Mouse (Mus musculus) heart, embryonic 15.5 days (tissue): ENCODE results near the gene Cyth4. TPM values are rescaled to one million over a fixed set of nuclear protein-coding genes. Genes with fewer than 3 reads are reported as not detected.

Experiments used
- ATAC-seq: fragments of 200-750 bp; cut with Nextera tagmentation; replicated peaks from 2 replicates; pipeline ENCODE4 v1.8.0; 2017; ENCODE audit warnings: low read depth, moderate TSS enrichment; ENCODE audit not compliant: insufficient number of reproducible peaks, insufficient read depth, low FRiP score
- H3K27ac ChIP-seq: fragments of 300-500 bp; sonication (generic); 2 replicates; pipeline ENCODE4 v1.5.1; 2015; ENCODE audit warnings: mild to moderate bottlenecking, inconsistent platforms
- H3K27me3 ChIP-seq: fragments of 300-500 bp; sonication (generic); 2 replicates; pipeline ENCODE4 v1.6.1; 2015; ENCODE audit warnings: inconsistent platforms
- H3K36me3 ChIP-seq: fragments of 300-500 bp; sonication (generic); 2 replicates; pipeline ENCODE4 v1.6.1; 2015; ENCODE audit warnings: mild to moderate bottlenecking, inconsistent platforms
- H3K4me1 ChIP-seq: fragments of 300-500 bp; sonication (generic); replicated peaks from 2 replicates; pipeline ENCODE4 v1.6.1; 2015; ENCODE audit warnings: inconsistent platforms
- H3K4me2 ChIP-seq: fragments of 300-500 bp; sonication (generic); 2 replicates; pipeline ENCODE4 v1.6.1; 2015; ENCODE audit warnings: inconsistent platforms, mild to moderate bottlenecking, moderate library complexity
- H3K4me3 ChIP-seq: fragments of 300-500 bp; sonication (generic); 2 replicates; pipeline ENCODE4 v1.5.1; 2015; ENCODE audit warnings: mild to moderate bottlenecking, inconsistent platforms
- H3K9ac ChIP-seq: fragments of 300-500 bp; sonication (generic); 2 replicates; pipeline ENCODE4 v1.6.1; 2015; ENCODE audit warnings: mild to moderate bottlenecking, inconsistent platforms
- H3K9me3 ChIP-seq: fragments of 300-500 bp; sonication (generic); replicated peaks from 2 replicates; pipeline ENCODE4 v1.6.1; 2016; ENCODE audit warnings: inconsistent platforms
- WGBS: fragments of 180-500 bp; shearing (Covaris S2); methylation state at CpG from one replicate; pipeline ENCODE4 v1.1.7; 2015; ENCODE audit warnings: mixed read lengths; 5-methylcytosine and 5-hydroxymethylcytosine counted together
- polyA plus RNA-seq: library from polyadenylated mRNA; unstranded; fragments of >200 nt; fragmentation: Nextera tagmentation; extraction: Ambion mirVana; gene quantifications from 2 replicates; pipeline ENCODE4 v1.2.1, GENCODE M21; 2015

The Cyth4 gene
- polyA plus RNA-seq, 1 experiment from 2014 or later, result 5.5 TPM

DNA sequence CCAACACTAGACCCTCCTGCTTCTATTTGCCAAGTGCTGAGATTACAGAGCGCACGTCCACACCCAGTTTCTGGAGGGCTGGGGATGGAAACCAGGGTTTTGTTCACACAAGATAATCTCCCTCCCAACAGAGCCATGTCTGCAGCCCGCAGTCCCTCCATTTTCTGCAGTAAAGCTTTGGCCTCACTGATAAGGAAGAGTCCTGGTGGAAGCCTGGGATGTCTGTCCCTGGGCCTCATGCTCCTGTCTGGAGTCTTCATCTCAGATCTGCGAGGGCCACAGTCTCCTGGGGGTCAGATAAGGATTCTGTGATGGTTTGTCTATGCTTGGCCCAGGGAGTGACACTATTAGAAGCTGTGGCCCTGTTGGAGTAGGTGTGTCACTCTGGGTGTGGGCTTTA is 8.8 kb upstream of the Cyth4 start:
- no peak for ATAC-seq
- no peak overlapping the region for H3K4me3 ChIP-seq
- no peak overlapping the region for H3K27ac ChIP-seq
- WGBS, result 61% methylated on average over 4 of the region's 4 CpGs
- no peaks in the 10 kb centered on the region for H3K9me3 ChIP-seq
- no peak overlapping the region for H3K4me2 ChIP-seq
- H3K36me3 ChIP-seq, result no peaks in the 10 kb centered on the region
- H3K4me1 ChIP-seq, result no peaks in the 10 kb centered on the region
- H3K9ac ChIP-seq, result no peak overlapping the region
- H3K27me3 ChIP-seq, result no peaks in the 10 kb centered on the region

DNA sequence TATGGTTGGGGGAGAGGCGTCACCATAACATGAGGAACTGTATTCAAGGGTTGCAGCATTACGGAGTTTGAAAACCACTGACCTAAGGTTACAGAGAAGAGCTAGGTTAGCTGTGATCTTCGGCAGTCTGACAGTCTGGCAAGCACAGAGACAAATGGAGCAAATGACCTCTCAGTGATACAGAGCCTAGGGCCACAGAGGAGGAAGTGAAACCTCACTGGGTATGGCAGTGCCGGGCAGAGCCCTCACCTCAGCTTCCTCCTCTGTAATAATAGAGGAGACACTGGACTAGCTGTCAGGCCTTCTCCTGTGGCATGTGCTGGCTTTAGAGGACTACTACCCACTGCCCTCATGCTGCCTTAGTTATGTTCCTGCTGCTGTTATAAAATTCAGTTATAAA is 7.9 kb upstream of the Cyth4 start:
- no peak overlapping the region for H3K27ac ChIP-seq
- WGBS, result 78% methylated on average over 4 of the region's 4 CpGs
- H3K27me3 ChIP-seq, result no peaks in the 10 kb centered on the region
- no peaks in the 10 kb centered on the region for H3K9me3 ChIP-seq
- H3K36me3 ChIP-seq, result no peaks in the 10 kb centered on the region
- no peak overlapping the region for H3K9ac ChIP-seq
- no peak for ATAC-seq
- H3K4me2 ChIP-seq, result no peak overlapping the region
- no peak overlapping the region for H3K4me3 ChIP-seq
- no peaks in the 10 kb centered on the region for H3K4me1 ChIP-seq

- Histone ChIP-seq H3K36me3 (no peaks in the 10 kb centered on the region), H3K27ac (no peak overlapping the region), H3K4me2 (no peak overlapping the region), H3K27me3 (no peaks in the 10 kb centered on the region), H3K4me3 (no peak overlapping the region), H3K9me3 (no peaks in the 10 kb centered on the region), H3K9ac (no peak overlapping the region), H3K4me1 (no peaks in the 10 kb centered on the region)
- 59% methylated on average over 6 of the region's 6 CpGs for WGBS
- ATAC-seq, result no peak
Measured at GRCm38 (mm10) chr15:78589936-78590335, 6.9 kb upstream of the Cyth4 start.

DNA sequence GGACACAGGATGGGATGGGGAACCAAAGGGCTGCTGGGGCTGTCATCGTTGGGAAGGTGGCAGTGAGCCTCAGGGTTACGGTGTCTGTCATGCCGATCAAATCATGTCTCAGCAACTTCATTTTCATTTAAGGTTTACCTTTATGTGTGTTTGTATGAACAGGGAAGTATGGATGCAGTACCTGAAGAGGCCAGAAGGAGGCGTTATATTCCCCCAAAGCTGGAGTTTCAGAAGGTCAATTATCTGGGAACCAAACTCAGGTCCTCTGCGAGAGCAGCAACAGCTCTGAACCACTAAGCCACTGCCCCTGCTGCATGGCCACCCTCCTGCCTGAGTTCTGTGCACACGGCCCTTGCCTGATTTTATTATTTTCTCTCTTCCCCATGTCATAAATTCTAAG is 6.1 kb upstream of the Cyth4 start:
- no peak overlapping the region for H3K27ac ChIP-seq
- H3K9ac ChIP-seq, result no peak overlapping the region
- no peak overlapping the region for H3K4me3 ChIP-seq
- H3K36me3 ChIP-seq, result no peaks in the 10 kb centered on the region
- no peak overlapping the region for H3K4me2 ChIP-seq
- WGBS, result 77% methylated on average over 6 of the region's 6 CpGs
- no peaks in the 10 kb centered on the region for H3K27me3 ChIP-seq
- no peaks in the 10 kb centered on the region for H3K4me1 ChIP-seq
- H3K9me3 ChIP-seq, result no peaks in the 10 kb centered on the region
- no peak for ATAC-seq

- 53% methylated on average over 15 of the region's 15 CpGs for WGBS
- Histone ChIP-seq H3K4me1 (no peaks in the 10 kb centered on the region), H3K27me3 (no peaks in the 10 kb centered on the region), H3K9me3 (no peaks in the 10 kb centered on the region), H3K27ac (no peak overlapping the region), H3K4me2 (no peak overlapping the region), H3K36me3 (no peaks in the 10 kb centered on the region), H3K4me3 (no peak overlapping the region), H3K9ac (no peak overlapping the region)
- no peak for ATAC-seq
Measured at GRCm38 (mm10) chr15:78591680-78592451, 5.0 kb upstream of the Cyth4 start.

DNA sequence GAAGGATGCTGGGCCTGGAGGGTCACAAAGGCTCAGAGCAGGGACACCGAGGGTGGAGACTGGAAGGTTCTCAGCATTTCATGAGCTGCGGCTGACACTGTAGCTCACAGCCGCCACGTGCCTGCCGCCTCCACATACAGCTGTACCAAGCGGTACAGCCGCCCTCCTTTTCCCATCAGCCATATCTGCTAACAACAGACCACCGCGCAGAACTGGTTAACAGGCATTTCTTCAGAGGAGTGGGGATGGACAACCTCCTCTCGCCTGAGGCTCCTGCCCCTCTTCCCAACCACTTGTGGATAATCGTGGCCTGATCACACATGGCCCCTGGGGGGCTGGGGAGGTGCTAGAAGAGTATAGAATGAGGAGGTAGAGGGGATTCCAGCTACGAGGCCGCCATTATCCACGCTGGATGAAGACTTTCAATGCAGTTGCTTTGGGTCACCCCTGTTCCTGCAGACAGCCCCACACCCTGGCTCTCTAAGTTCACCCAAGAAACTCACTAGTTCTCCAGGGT is 4.3 kb upstream of the Cyth4 start:
- H3K4me1 ChIP-seq, result no peaks in the 10 kb centered on the region
- H3K4me2 ChIP-seq, result no peak overlapping the region
- WGBS, result 66% methylated on average over 14 of the region's 14 CpGs
- no peak overlapping the region for H3K9ac ChIP-seq
- ATAC-seq, result no peak
- no peaks in the 10 kb centered on the region for H3K9me3 ChIP-seq
- H3K27ac ChIP-seq, result no peak overlapping the region
- H3K4me3 ChIP-seq, result no peak overlapping the region
- H3K27me3 ChIP-seq, result no peaks in the 10 kb centered on the region
- H3K36me3 ChIP-seq, result no peaks in the 10 kb centered on the region

DNA sequence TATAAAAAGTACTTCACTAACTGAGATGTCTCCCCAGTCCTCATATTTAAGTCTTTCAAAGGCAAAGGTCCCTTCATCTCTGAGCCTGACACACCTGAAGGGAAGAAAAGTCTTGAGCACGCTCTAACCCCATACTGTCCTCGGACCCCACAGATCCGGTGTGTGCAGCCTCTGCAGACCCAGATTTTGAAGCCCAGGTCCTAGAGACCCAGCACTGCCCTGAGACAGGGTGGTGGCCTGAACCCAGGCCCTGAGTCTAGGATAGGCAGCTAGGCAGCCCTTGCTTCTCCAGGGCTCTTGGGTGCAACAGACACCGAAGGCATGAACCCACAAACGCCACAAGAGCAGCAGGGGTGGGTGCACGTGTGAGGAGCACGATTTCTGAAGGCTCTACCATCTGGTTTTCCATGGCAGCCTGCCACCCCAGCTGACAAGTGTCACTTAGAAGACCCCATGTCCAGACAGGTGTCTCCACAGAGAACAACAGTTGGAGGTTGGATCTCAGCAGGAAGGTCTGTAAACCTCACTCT is 2.9 kb upstream of the Cyth4 start:
- no peak for ATAC-seq
- Histone ChIP-seq H3K36me3 (no peaks in the 10 kb centered on the region), H3K9ac (no peak overlapping the region), H3K27me3 (no peaks in the 10 kb centered on the region), H3K4me1 (no peaks in the 10 kb centered on the region), H3K4me2 (no peak overlapping the region), H3K4me3 (no peak overlapping the region), H3K9me3 (no peaks in the 10 kb centered on the region), H3K27ac (no peak overlapping the region)
- 80% methylated on average over 7 of the region's 7 CpGs for WGBS

DNA sequence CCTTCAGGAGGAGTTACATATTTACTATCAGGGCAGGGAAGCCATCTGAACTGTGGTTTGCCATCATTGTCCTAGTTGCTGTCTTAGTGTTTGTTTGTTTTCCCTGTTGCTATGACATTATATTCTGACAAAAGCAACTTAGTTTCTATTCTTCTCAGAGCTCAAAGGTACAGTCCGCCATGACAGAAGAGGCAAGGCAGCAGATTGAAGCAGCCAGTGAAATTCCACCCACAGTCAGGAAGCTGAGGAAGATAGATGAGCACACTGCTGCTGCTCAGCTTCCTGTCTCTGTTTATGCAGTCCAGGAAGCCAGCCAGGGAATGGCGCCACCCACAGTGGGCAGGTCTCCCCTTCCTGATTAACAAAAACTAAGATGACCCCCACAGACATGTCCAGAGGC is 2.0 kb upstream of the Cyth4 start:
- no peak for ATAC-seq
- Histone ChIP-seq H3K27me3 (no peaks in the 10 kb centered on the region), H3K9me3 (no peaks in the 10 kb centered on the region), H3K4me2 (no peak overlapping the region), H3K4me3 (no peak overlapping the region), H3K4me1 (no peaks in the 10 kb centered on the region), H3K9ac (no peak overlapping the region), H3K36me3 (no peaks in the 10 kb centered on the region), H3K27ac (no peak overlapping the region)
- WGBS, result 84% methylated on average over 2 of the region's 2 CpGs

GRCm38 (mm10) chr15:78595468-78595867 is 1.4 kb upstream of the Cyth4 start:
- Histone ChIP-seq H3K27ac (no peak overlapping the region), H3K27me3 (no peaks in the 10 kb centered on the region), H3K36me3 (no peaks in the 10 kb centered on the region), H3K9me3 (no peaks in the 10 kb centered on the region), H3K4me2 (no peak overlapping the region), H3K9ac (no peak overlapping the region), H3K4me3 (no peak overlapping the region), H3K4me1 (no peaks in the 10 kb centered on the region)
- no peak for ATAC-seq
- WGBS, result 72% methylated on average over 5 of the region's 5 CpGs

GRCm38 (mm10) chr15:78596504-78596903 is 343 bp upstream of the Cyth4 start:
- H3K27ac ChIP-seq, result no peak overlapping the region
- H3K36me3 ChIP-seq, result no peaks in the 10 kb centered on the region
- H3K4me2 ChIP-seq, result no peak overlapping the region
- H3K9ac ChIP-seq, result no peak overlapping the region
- WGBS, result 71% methylated on average over 6 of the region's 6 CpGs
- no peak overlapping the region for H3K4me3 ChIP-seq
- no peaks in the 10 kb centered on the region for H3K4me1 ChIP-seq
- no peaks in the 10 kb centered on the region for H3K9me3 ChIP-seq
- H3K27me3 ChIP-seq, result no peaks in the 10 kb centered on the region
- no peak for ATAC-seq

GRCm38 (mm10) chr15:78597729-78598128 is 882 bp downstream of the Cyth4 start:
- Histone ChIP-seq H3K9ac (no peak overlapping the region), H3K4me3 (no peak overlapping the region; the same call in 1 of the 2 replicates), H3K36me3 (no peaks in the 10 kb centered on the region), H3K27me3 (no peaks in the 10 kb centered on the region), H3K4me1 (no peaks in the 10 kb centered on the region), H3K9me3 (no peaks in the 10 kb centered on the region), H3K27ac (no peak overlapping the region), H3K4me2 (peak overlapping the region; percentile 12; the same call in 1 of the 2 replicates)
- WGBS, result 48% methylated on average over 4 of the region's 4 CpGs
- no peak for ATAC-seq

DNA sequence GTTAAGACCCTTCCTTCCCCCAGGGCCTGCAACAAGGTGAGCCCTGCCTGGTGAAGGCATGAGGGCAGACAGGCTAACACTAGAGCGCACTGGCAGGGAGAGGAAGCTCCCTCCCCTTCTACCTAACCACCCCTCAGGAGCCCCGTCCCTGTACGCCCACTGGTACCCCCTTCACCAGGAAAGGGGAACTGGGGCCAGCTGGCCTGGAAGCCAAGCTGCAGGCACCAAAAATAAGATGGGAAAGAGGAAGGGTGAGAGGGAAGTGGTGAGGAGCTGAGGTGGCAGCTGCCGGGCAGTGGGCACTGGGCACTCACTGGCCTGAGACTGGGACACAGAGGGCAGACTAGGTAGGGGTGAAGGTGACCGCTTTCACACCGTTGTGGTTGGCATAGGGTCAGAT is 2.3 kb downstream of the Cyth4 start:
- no peak overlapping the region for H3K4me3 ChIP-seq
- no peak overlapping the region for H3K27ac ChIP-seq
- H3K4me1 ChIP-seq, result no peaks in the 10 kb centered on the region
- no peaks in the 10 kb centered on the region for H3K27me3 ChIP-seq
- H3K9ac ChIP-seq, result no peak overlapping the region
- no peak overlapping the region for H3K4me2 ChIP-seq
- ATAC-seq, result no peak
- 80% methylated on average over 6 of the region's 6 CpGs for WGBS
- H3K36me3 ChIP-seq, result no peaks in the 10 kb centered on the region
- no peaks in the 10 kb centered on the region for H3K9me3 ChIP-seq
